Mouse (Mus musculus) heart, embryonic 10.5 days (tissue): ENCODE data around the gene Phlda2. TPM values are rescaled to one million over a fixed set of nuclear protein-coding genes. Genes with fewer than 3 reads are reported as not detected.

ENCODE experiments used
- polyA plus RNA-seq: library from polyadenylated mRNA; unstranded; fragments of >200 nt; fragmentation: Nextera tagmentation; extraction: Ambion mirVana; gene quantifications from 2 replicates; pipeline ENCODE4 v1.2.1, GENCODE M21; 2016

Gene Phlda2
- polyA plus RNA-seq, 1 experiment from 2014 or later: 9.8 TPM

Other genes with a start within 250 kb of the Phlda2 start
- gene Cdkn1c, start 42.1 kb downstream of the Phlda2 start, polyA plus RNA-seq: 1,495 and 1,694 TPM in 2 replicates
- gene Slc22a18, start 29.4 kb downstream of the Phlda2 start, polyA plus RNA-seq: 0.54 and 1.3 TPM in 2 replicates
- gene Nap1l4, start 46.0 kb upstream of the Phlda2 start, polyA plus RNA-seq: 291 and 318 TPM in 2 replicates
- gene Cars, start 96.9 kb upstream of the Phlda2 start, polyA plus RNA-seq: 41.7 and 58.0 TPM in 2 replicates
- 0.49 and 0.73 TPM in 2 replicates for gene Tnfrsf26, start 125.6 kb upstream of the Phlda2 start, polyA plus RNA-seq
- gene Tnfrsf22, start 146.5 kb upstream of the Phlda2 start, polyA plus RNA-seq: 2.6 and 2.9 TPM in 2 replicates
- 1.2 TPM in 2 replicates for gene Tnfrsf23, start 182.7 kb upstream of the Phlda2 start, polyA plus RNA-seq